Mouse (Mus musculus) heart, embryonic 16.5 days (tissue): ENCODE measurements around the gene Secisbp2. TPM values are rescaled to one million over a fixed set of nuclear protein-coding genes. Genes with fewer than 3 reads are reported as not detected.

Experiments
- ATAC-seq: fragments of 200-750 bp; cut with Nextera tagmentation; replicated peaks from 2 replicates; pipeline ENCODE4 v1.8.0; 2017; ENCODE audit warnings: moderate number of reproducible peaks; ENCODE audit not compliant: insufficient read depth, low FRiP score; ENCODE audit errors: extremely low read depth
- H3K27ac ChIP-seq: fragments of 300-500 bp; sonication (generic); 2 replicates; pipeline ENCODE4 v1.5.1; 2014; ENCODE audit warnings: mild to moderate bottlenecking, low read length, control low read depth, moderate library complexity
- H3K27me3 ChIP-seq: fragments of 300-500 bp; sonication (generic); 2 replicates; pipeline ENCODE4 v1.6.1; 2014; ENCODE audit warnings: low read length, mixed read lengths; ENCODE audit not compliant: control insufficient read depth, insufficient read depth
- H3K36me3 ChIP-seq: fragments of 300-500 bp; sonication (generic); 2 replicates; pipeline ENCODE4 v1.6.1; 2014; ENCODE audit not compliant: control insufficient read depth, insufficient read depth
- H3K4me1 ChIP-seq: fragments of 300-500 bp; sonication (generic); 2 replicates; pipeline ENCODE4 v1.6.1; 2014; ENCODE audit warnings: low read length, mixed read lengths; ENCODE audit not compliant: control insufficient read depth, insufficient read depth
- H3K4me2 ChIP-seq: fragments of 300-500 bp; sonication (generic); 2 replicates; pipeline ENCODE4 v1.6.1; 2014; ENCODE audit warnings: low read depth, mild to moderate bottlenecking, control low read depth, low read length
- H3K4me3 ChIP-seq: fragments of 300-500 bp; sonication (generic); 2 replicates; pipeline ENCODE4 v1.5.1; 2014; ENCODE audit warnings: mild to moderate bottlenecking, control low read depth, low read length
- H3K9ac ChIP-seq: fragments of 300-500 bp; sonication (generic); 2 replicates; pipeline ENCODE4 v1.6.1; 2014; ENCODE audit warnings: low read length, control low read depth
- H3K9me3 ChIP-seq: fragments of 300-500 bp; sonication (generic); replicated peaks from 2 replicates; pipeline ENCODE4 v1.6.1; 2016; ENCODE audit warnings: low read length; ENCODE audit not compliant: control insufficient read depth
- WGBS: fragments of 180-500 bp; shearing (Covaris S2); extraction: QIAGEN DNeasy Blood & Tissue Kit; methylation state at CpG from one replicate; pipeline ENCODE4 v1.1.7; 2014; 5-methylcytosine and 5-hydroxymethylcytosine counted together
- polyA plus RNA-seq: library from polyadenylated mRNA; unstranded; fragments of >200 nt; fragmentation: Nextera tagmentation; extraction: Ambion mirVana; gene quantifications from 2 replicates; pipeline ENCODE4 v1.2.1, GENCODE M21; 2015

The Secisbp2 gene
- polyA plus RNA-seq, 1 experiment from 2014 or later: 30.2 TPM

GRCm38 (mm10) chr13:51688688-51689087 is 37.2 kb downstream of the Secisbp2 start:
- H3K4me2 ChIP-seq: no peak overlapping the region
- H3K27ac ChIP-seq: no peak overlapping the region
- H3K4me3 ChIP-seq: no peak overlapping the region
- no peak overlapping the region for H3K9ac ChIP-seq
- no peaks in the 10 kb centered on the region for H3K9me3 ChIP-seq
- peaks cover 6% of the 10 kb centered on the region; the same call in 1 of the 2 replicates for H3K4me1 ChIP-seq
- WGBS: 35% methylated on average over 3 of the region's 3 CpGs
- ATAC-seq: no peak; the same call in 1 of the 2 replicates
- no peaks in the 10 kb centered on the region for H3K27me3 ChIP-seq
- H3K36me3 ChIP-seq: peaks cover 30% of the 10 kb centered on the region

DNA sequence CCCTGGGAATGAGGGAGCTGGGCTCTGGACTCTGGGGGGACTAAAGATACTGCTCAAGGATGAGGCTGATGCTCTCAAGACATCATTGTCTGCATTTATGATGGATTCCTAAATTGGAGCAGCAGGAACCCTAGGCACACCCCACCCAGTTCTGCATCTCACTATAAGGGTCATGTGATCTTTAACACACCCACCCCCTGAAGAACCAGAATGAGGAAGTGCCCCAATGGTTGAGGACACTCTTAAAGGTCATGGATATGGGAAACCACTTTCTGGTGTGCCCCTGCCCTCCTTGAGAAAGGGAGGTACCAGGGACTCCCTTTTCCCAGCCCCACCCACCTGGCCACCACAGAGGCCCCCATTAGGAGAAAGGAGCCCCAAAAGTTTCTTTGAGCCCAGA is 45.0 kb downstream of the Secisbp2 start:
- H3K36me3 ChIP-seq: peaks cover 3% of the 10 kb centered on the region; the same call in 1 of the 2 replicates
- ATAC-seq: no peak
- no peaks in the 10 kb centered on the region for H3K27me3 ChIP-seq
- peaks cover 17% of the 10 kb centered on the region for H3K4me1 ChIP-seq
- H3K9ac ChIP-seq: no peak overlapping the region
- no peak overlapping the region for H3K4me2 ChIP-seq
- no peaks in the 10 kb centered on the region for H3K9me3 ChIP-seq
- H3K4me3 ChIP-seq: no peak overlapping the region
- H3K27ac ChIP-seq: no peak overlapping the region

GRCm38 (mm10) chr13:51697455-51697854 is 46.0 kb downstream of the Secisbp2 start:
- H3K4me1 ChIP-seq: peaks cover 17% of the 10 kb centered on the region
- no peaks in the 10 kb centered on the region for H3K9me3 ChIP-seq
- peak overlapping the region; percentile 43 for H3K9ac ChIP-seq
- H3K36me3 ChIP-seq: peaks cover 3% of the 10 kb centered on the region; the same call in 1 of the 2 replicates
- no peak overlapping the region for H3K4me3 ChIP-seq
- H3K27me3 ChIP-seq: no peaks in the 10 kb centered on the region
- H3K27ac ChIP-seq: peak overlapping the region; percentile 74
- 55% methylated on average over 6 of the region's 6 CpGs for WGBS
- ATAC-seq: peak; percentile 47; the same call in 1 of the 2 replicates
- no peak overlapping the region; the same call in 1 of the 2 replicates for H3K4me2 ChIP-seq

DNA sequence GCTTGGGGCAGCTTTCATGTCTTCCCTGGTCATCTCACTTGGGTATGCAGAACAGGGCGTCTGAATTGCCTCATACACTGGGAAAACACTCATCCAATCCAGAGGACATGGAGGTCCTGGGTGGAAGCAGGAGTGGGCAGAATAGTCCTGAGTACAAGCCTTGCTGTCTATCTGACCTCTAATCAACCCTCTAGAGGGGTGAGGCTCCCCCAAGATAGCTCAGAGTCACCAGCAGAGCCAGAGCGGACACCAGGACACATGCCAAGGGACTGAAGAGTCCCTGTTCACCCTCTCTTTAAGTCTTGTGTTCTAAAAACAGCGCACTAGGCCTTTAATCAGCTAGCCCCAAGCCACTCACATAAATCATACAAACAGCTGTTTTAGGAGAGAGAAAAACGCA is 46.4 kb downstream of the Secisbp2 start:
- peak overlapping the region; percentile 3; the same call in 1 of the 2 replicates for H3K4me2 ChIP-seq
- H3K36me3 ChIP-seq: peaks cover 3% of the 10 kb centered on the region; the same call in 1 of the 2 replicates
- H3K27me3 ChIP-seq: no peaks in the 10 kb centered on the region
- H3K27ac ChIP-seq: peak overlapping the region; percentile 74
- ATAC-seq: 0 out of 2 replicates have a peak, but pooled peaks have one; percentile 10
- H3K4me3 ChIP-seq: no peak overlapping the region
- 48% methylated on average over 4 of the region's 4 CpGs for WGBS
- peaks cover 17% of the 10 kb centered on the region for H3K4me1 ChIP-seq
- no peaks in the 10 kb centered on the region for H3K9me3 ChIP-seq
- H3K9ac ChIP-seq: peak overlapping the region; percentile 43

- no peak overlapping the region for H3K4me2 ChIP-seq
- no peak overlapping the region for H3K4me3 ChIP-seq
- H3K9me3 ChIP-seq: no peaks in the 10 kb centered on the region
- no peak overlapping the region; the same call in 1 of the 2 replicates for H3K9ac ChIP-seq
- H3K27ac ChIP-seq: peak overlapping the region; percentile 74
- peaks cover 3% of the 10 kb centered on the region; the same call in 1 of the 2 replicates for H3K36me3 ChIP-seq
- 0 out of 2 replicates have a peak, but pooled peaks have one; percentile 2 for ATAC-seq
- H3K4me1 ChIP-seq: peaks cover 17% of the 10 kb centered on the region
- WGBS: 47% methylated on average over 3 of the region's 3 CpGs
- no peaks in the 10 kb centered on the region for H3K27me3 ChIP-seq
These were observed 46.8 kb downstream of the Secisbp2 start for GRCm38 (mm10) chr13:51698318-51698717.

- Histone ChIP-seq H3K4me1 (peaks cover under 1% of the 10 kb centered on the region; the same call in 1 of the 2 replicates), H3K27ac (no peak overlapping the region)
These were observed 52.4 kb downstream of the Secisbp2 start for GRCm38 (mm10) chr13:51703893-51704292.

DNA sequence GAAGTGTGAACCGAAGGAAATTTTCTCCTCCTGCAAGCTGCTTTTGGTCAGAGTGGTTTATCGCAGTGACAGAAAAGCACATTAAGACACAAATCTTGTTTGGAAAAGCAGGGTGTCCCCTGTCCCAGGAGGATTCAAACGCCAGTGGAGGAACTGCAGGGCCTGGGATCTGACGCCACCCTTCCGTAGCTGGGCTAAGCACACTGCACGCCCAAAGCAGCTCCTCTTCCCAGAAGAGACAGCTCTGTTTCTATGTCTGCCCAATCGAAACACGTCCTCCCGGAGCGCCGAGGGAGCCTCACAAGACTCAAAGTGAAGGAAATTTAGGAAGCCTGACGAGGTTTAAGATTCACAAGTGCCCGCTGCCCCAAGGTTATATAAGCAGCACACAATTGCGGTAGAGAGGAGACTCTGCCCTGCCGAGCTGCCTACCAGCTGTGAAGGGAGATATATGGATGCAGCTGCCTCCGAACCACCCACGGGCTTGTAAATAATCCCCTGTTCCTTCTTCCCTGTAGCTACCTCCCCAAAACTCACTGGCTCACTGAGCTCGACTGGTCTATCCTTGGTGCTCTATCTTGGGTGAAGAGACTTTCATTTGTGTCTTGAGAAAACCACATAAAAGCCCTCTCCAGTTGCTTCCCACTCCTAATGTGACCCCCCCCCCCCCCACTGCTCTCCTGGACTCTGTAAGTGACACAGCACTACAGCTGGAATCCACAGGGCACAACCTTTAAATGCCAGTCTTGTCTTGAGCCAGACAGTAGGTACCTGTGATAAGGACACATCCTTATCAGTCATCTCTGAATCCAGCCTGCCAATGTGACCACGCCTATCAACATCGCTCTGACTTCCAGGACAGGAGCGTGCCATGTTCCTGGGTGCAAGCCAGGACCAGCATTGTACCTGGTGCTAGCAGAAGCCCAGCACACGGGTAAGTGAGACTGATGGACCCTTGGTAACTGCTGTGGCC is 54.7 kb downstream of the Secisbp2 start:
- peaks cover 6% of the 10 kb centered on the region; the same call in 1 of the 2 replicates for H3K36me3 ChIP-seq
- H3K9me3 ChIP-seq: no peaks in the 10 kb centered on the region
- no peaks in the 10 kb centered on the region for H3K4me1 ChIP-seq
- WGBS: 69% methylated on average over 22 of the region's 22 CpGs
- no peaks in the 10 kb centered on the region for H3K27me3 ChIP-seq
- no peak overlapping the region for H3K4me2 ChIP-seq
- no peak overlapping the region for H3K4me3 ChIP-seq
- no peak overlapping the region for H3K27ac ChIP-seq
- no peak for ATAC-seq
- no peak overlapping the region for H3K9ac ChIP-seq

More at GRCm38 (mm10) chr13:51703893-51704292, 52.4 kb downstream of the Secisbp2 start:
- H3K4me3 ChIP-seq: no peak overlapping the region
- ATAC-seq: no peak
- H3K27me3 ChIP-seq: no peaks in the 10 kb centered on the region
- no peak overlapping the region for H3K4me2 ChIP-seq
- H3K9me3 ChIP-seq: no peaks in the 10 kb centered on the region
- 80% methylated on average over 5 of the region's 5 CpGs for WGBS
- H3K36me3 ChIP-seq: peaks cover 3% of the 10 kb centered on the region; the same call in 1 of the 2 replicates
- H3K9ac ChIP-seq: no peak overlapping the region

DNA sequence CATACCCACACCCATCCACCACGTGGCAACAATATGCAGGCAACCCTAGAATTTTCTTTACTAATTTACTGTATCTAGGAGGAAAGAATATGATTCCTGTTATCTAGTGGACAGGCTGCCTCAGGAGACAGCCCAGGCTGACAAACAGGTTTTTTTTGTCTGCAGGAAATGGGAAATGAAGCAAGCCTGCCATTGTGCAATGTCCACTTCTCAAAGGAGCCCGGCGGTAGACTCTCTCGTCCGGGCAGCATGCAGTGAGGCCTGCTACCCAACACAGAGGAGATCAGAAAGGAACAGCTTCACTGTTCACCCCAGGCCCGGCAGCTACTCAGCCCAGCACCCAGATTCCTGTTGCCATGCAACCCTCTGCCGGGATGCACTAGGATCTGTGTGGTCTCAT is 59.2 kb downstream of the Secisbp2 start:
- Histone ChIP-seq H3K9ac (no peak overlapping the region), H3K27me3 (no peaks in the 10 kb centered on the region), H3K4me2 (no peak overlapping the region), H3K27ac (no peak overlapping the region), H3K9me3 (no peaks in the 10 kb centered on the region), H3K4me3 (no peak overlapping the region), H3K36me3 (peaks cover 13% of the 10 kb centered on the region), H3K4me1 (no peaks in the 10 kb centered on the region)
- 53% methylated on average over 7 of the region's 7 CpGs for WGBS
- no peak for ATAC-seq

DNA sequence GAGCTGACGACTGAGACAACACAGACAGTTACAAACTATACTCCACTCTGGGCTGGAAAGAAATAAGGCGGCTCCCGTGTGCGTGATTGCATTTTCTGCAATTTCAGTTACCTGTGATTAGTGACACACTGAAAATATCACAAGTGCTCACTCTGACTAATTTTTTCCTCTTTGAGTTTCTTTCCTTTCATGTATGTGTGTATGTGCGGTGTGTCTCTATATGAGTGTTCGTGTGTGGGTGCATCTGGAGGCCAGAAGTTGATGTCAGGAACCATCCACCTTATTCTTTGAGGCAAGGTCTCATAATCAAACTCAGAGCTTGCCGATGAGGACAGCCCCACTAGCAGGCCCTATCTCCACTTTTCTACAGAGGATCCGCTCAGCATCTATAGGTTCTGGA is 60.5 kb downstream of the Secisbp2 start:
- Histone ChIP-seq H3K9ac (no peak overlapping the region), H3K9me3 (no peaks in the 10 kb centered on the region), H3K4me1 (peaks cover 7% of the 10 kb centered on the region), H3K36me3 (peaks cover 15% of the 10 kb centered on the region), H3K4me3 (no peak overlapping the region), H3K27me3 (no peaks in the 10 kb centered on the region), H3K4me2 (no peak overlapping the region), H3K27ac (no peak overlapping the region)
- 93% methylated on average over 8 of the region's 8 CpGs for WGBS
- ATAC-seq: no peak
